Mouse (Mus musculus) thymus, adult 2 months (tissue): ENCODE data around the gene Blnk.

ENCODE experiments used
- CTCF ChIP-seq: fragments of 200-500 bp; IDR thresholded peaks from 2 replicates; pipeline ENCODE4 v1.5.1; 2012; ENCODE audit warnings: mild to moderate bottlenecking, control low read depth, low read length, moderate library complexity, borderline replicate concordance; ENCODE audit not compliant: control insufficient read depth, poor library complexity, insufficient read depth; ENCODE audit errors: extremely low read depth
- POLR2A ChIP-seq: fragments of 200-500 bp; IDR thresholded peaks from 2 replicates; pipeline ENCODE4 v1.6.1; 2012; ENCODE audit warnings: mild to moderate bottlenecking, low read length, control low read depth, moderate library complexity; ENCODE audit not compliant: control insufficient read depth, poor library complexity, insufficient read depth; ENCODE audit errors: extremely low read depth

- TF ChIP-seq CTCF (no peak), POLR2A (no peak)
Measured at GRCm38 (mm10) chr19:40888887-40889286, 105.4 kb downstream of the Blnk start.
